Mouse (Mus musculus) testis, postnatal 10 days (tissue): ENCODE measurements around the gene Xpr1.

Source experiments
- DNase-seq: peaks from one replicate; pipeline ENCODE4 v3.0.0; 2021; ENCODE audit warnings: low spot score

Xpr1 gene

DNA sequence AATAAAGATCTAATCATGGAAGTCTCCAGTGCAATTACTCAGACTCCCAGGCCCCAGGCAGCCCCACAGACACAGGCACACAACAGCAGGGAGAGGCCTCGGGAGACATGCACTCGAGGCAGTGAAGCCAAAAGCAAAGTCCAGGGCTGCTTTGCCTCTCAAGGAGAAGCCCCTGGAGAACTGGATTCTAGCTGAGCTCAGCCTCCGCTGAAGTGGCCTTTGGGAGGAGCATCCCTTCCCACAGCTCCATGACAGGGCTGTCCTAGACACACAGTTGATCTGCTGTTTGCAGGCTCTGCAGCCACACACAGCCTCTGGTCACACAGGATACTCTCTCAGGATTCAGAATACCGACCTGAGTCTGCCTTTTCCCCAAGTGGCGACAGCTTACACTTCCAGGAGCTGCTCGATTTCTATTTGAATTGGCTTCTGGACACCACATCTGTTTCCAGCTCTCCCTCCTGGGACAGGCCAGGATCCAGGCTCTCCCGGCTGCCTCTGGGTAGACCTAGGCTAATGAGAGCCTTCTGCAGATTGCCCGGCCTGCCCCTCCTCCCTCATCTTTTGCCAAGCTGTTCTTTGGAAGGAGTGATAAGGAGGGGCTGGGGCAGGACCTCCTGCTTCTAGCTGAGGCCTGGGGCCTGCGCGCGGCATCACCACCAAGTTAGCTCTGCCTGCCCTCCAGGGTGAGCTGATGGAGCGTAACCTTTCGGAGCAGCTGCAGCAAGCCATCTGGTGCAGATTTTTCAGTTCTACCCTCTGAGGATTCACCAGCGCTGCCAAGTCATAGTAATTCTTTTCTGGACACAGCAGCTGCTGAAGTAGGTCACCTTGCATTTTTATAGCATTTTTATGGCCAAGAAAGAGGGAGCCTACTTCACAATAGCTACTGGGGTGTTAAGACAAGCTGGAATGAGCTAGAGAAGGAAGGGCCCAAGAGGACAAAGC, 187.5 kb downstream of the Xpr1 start:
- no peak for DNase-seq
